Mouse (Mus musculus) megakaryocyte-erythroid progenitor cell, adult 5 weeks (primary cell): ENCODE measurements around the gene Ar. TPM values are rescaled to one million over a fixed set of nuclear protein-coding genes. Genes with fewer than 3 reads are reported as not detected.

Experiments
- polyA plus RNA-seq: library from polyadenylated mRNA; stranded (reverse); fragments of >175 nt; gene quantifications from 2 replicates; pipeline ENCODE4 v1.2.3, GENCODE M21; 2012

Gene Ar
- 0.02 and 0.05 TPM in 2 replicates for polyA plus RNA-seq

GRCm38 (mm10) chrX:98148531-98149342 lies at the start of gene Ar:
Ar (plus strand) TSS chrX:98148769.

